Mouse (Mus musculus): ENCODE measurements around the gene Lrrc17. TPM values are rescaled to one million over a fixed set of nuclear protein-coding genes. Genes with fewer than 3 reads are reported as not detected.

Lrrc17 gene
- 70.3 TPM for polyA plus RNA-seq (2012; fragmentation: generic; extraction: Trizol)

- H3ac ChIP-seq (ENCODE audit: control insufficient read depth, insufficient read length): peak within 1 kb of the TSS; percentile 61
- peak within 1 kb of the TSS; percentile 78 for H3K4me2 ChIP-seq (ENCODE audit: low read depth)
- no peaks in the 10 kb centered on the region for H3K27me3 ChIP-seq (ENCODE audit: control insufficient read depth, insufficient read depth, insufficient read length)
- H3K79me2 ChIP-seq (ENCODE audit: control insufficient read depth, insufficient read depth): peaks cover 39% of the 10 kb centered on the region
- peak within 1 kb of the TSS; percentile 35 for H3K4me3 ChIP-seq
- peaks cover 13% of the 10 kb centered on the region for H3K36me3 ChIP-seq (ENCODE audit: control insufficient read depth, insufficient read depth)
- TF ChIP-seq TCF12 (IDR thresholded peaks at IDR 0.05; ENCODE audit: insufficient read depth, poor library complexity, severe bottlenecking) (peak; percentile 52), POLR2A (IDR thresholded peaks at IDR 0.05; ENCODE audit: insufficient read length, low read depth) (peak; percentile 82), MYOD1 (IDR thresholded peaks at IDR 0.05; ENCODE audit: control insufficient read depth in 1 of 3, insufficient read length in 2 of 3, low read depth in 2 of 3) (peak in 2 of 3 experiments; percentile 76 to 85), USF1 (IDR thresholded peaks at IDR 0.05; ENCODE audit: low read depth) (no peak), MYOG (IDR thresholded peaks at IDR 0.05; ENCODE audit: control insufficient read depth in 1 of 3, insufficient read depth in 1 of 3, insufficient read length in 2 of 3, low read depth in 2 of 3) (peak; percentile 33 to 80 (median 71)), POLR2AphosphoS2 (IDR thresholded peaks at IDR 0.05; ENCODE audit: insufficient read length, low read depth) (peak; percentile 81)
Observed at GRCm38 (mm10) chr5:21543409-21544201, at the start of gene Lrrc17. Gene Lrrc17, plus strand, starts transcription at chr5:21543559.

- Histone ChIP-seq H3K79me2 (ENCODE audit: control insufficient read depth, insufficient read depth) (no peaks in the 10 kb centered on the region), H3K36me3 (ENCODE audit: control insufficient read depth, insufficient read depth) (no peaks in the 10 kb centered on the region), H3K4me2 (ENCODE audit: low read depth) (peak overlapping the region; percentile 85), H3K4me3 (no peak overlapping the region), H3ac (ENCODE audit: control insufficient read depth, insufficient read length) (no peak overlapping the region), H3K27me3 (ENCODE audit: control insufficient read depth, insufficient read depth, insufficient read length) (no peaks in the 10 kb centered on the region)
- TF ChIP-seq SRF (IDR thresholded peaks at IDR 0.05; ENCODE audit: control insufficient read depth, insufficient read length, low read depth) (no peak), MYOG (IDR thresholded peaks at IDR 0.05; ENCODE audit: control insufficient read depth in 1 of 3, insufficient read depth in 1 of 3, insufficient read length in 2 of 3, low read depth in 2 of 3) (no peak), MYOD1 (IDR thresholded peaks at IDR 0.05; ENCODE audit: control insufficient read depth in 1 of 3, insufficient read length in 2 of 3, low read depth in 2 of 3) (no peak), MAX (IDR thresholded peaks at IDR 0.05; ENCODE audit: low read depth) (no peak)
Observed at GRCm38 (mm10) chr5:21494781-21495180, 48.6 kb upstream of the Lrrc17 start.

GRCm38 (mm10) chr5:21496321-21496720, 47.0 kb upstream of the Lrrc17 start:
- 0 out of 2 replicates have a peak, but pooled peaks have one; percentile 12 for TF ChIP-seq CEBPB (IDR thresholded peaks at IDR 0.05; ENCODE audit: insufficient read depth, poor library complexity, severe bottlenecking)
- no peak for TF ChIP-seq E2F4 (IDR thresholded peaks at IDR 0.05; ENCODE audit: insufficient read depth)
- TF ChIP-seq TCF3 (IDR thresholded peaks at IDR 0.05; ENCODE audit: insufficient read length, low read depth): no peak
- H3K36me3 ChIP-seq (ENCODE audit: control insufficient read depth, insufficient read depth): no peaks in the 10 kb centered on the region
- H3ac ChIP-seq (ENCODE audit: control insufficient read depth, insufficient read length): no peak overlapping the region
- peak overlapping the region; percentile 62 for H3K4me2 ChIP-seq (ENCODE audit: low read depth)
- no peaks in the 10 kb centered on the region for H3K79me2 ChIP-seq (ENCODE audit: control insufficient read depth, insufficient read depth)
- no peak overlapping the region for H3K4me3 ChIP-seq
- no peaks in the 10 kb centered on the region for H3K27me3 ChIP-seq (ENCODE audit: control insufficient read depth, insufficient read depth, insufficient read length)

GRCm38 (mm10) chr5:21496881-21497280, 46.5 kb upstream of the Lrrc17 start:
- Histone ChIP-seq H3ac (ENCODE audit: control insufficient read depth, insufficient read length) (no peak overlapping the region), H3K4me3 (no peak overlapping the region), H3K36me3 (ENCODE audit: control insufficient read depth, insufficient read depth) (no peaks in the 10 kb centered on the region), H3K4me2 (ENCODE audit: low read depth) (peak overlapping the region; percentile 62), H3K27me3 (ENCODE audit: control insufficient read depth, insufficient read depth, insufficient read length) (no peaks in the 10 kb centered on the region), H3K79me2 (ENCODE audit: control insufficient read depth, insufficient read depth) (no peaks in the 10 kb centered on the region)
- TF ChIP-seq MYOD1 (IDR thresholded peaks at IDR 0.05; ENCODE audit: control insufficient read depth in 1 of 3, insufficient read length in 2 of 3, low read depth in 2 of 3) (no peak), MYOG (IDR thresholded peaks at IDR 0.05; ENCODE audit: control insufficient read depth in 1 of 3, insufficient read depth in 1 of 3, insufficient read length in 2 of 3, low read depth in 2 of 3) (no peak), TCF3 (IDR thresholded peaks at IDR 0.05; ENCODE audit: insufficient read length, low read depth) (no peak), USF1 (IDR thresholded peaks at IDR 0.05; ENCODE audit: low read depth) (no peak), MAX (IDR thresholded peaks at IDR 0.05; ENCODE audit: low read depth) (no peak), TCF12 (IDR thresholded peaks at IDR 0.05; ENCODE audit: insufficient read depth, poor library complexity, severe bottlenecking) (no peak)

GRCm38 (mm10) chr5:21498490-21498889, 44.9 kb upstream of the Lrrc17 start:
- H3ac ChIP-seq (ENCODE audit: control insufficient read depth, insufficient read length): no peak overlapping the region
- H3K79me2 ChIP-seq (ENCODE audit: control insufficient read depth, insufficient read depth): no peaks in the 10 kb centered on the region
- TF ChIP-seq MYOG (IDR thresholded peaks at IDR 0.05; ENCODE audit: control insufficient read depth in 1 of 3, insufficient read depth in 1 of 3, insufficient read length in 2 of 3, low read depth in 2 of 3) (no peak), E2F4 (IDR thresholded peaks at IDR 0.05; ENCODE audit: insufficient read depth) (no peak), CEBPB (IDR thresholded peaks at IDR 0.05; ENCODE audit: insufficient read depth, poor library complexity, severe bottlenecking) (no peak), USF1 (IDR thresholded peaks at IDR 0.05; ENCODE audit: low read depth) (no peak), MYOD1 (IDR thresholded peaks at IDR 0.05; ENCODE audit: control insufficient read depth in 1 of 3, insufficient read length in 2 of 3, low read depth in 2 of 3) (no peak), REST (IDR thresholded peaks at IDR 0.05; ENCODE audit: insufficient read depth, insufficient read length) (no peak), MAX (IDR thresholded peaks at IDR 0.05; ENCODE audit: low read depth) (no peak), POLR2AphosphoS2 (IDR thresholded peaks at IDR 0.05; ENCODE audit: insufficient read length, low read depth) (no peak), SRF (IDR thresholded peaks at IDR 0.05; ENCODE audit: control insufficient read depth, insufficient read length, low read depth) (no peak), TCF12 (IDR thresholded peaks at IDR 0.05; ENCODE audit: insufficient read depth, poor library complexity, severe bottlenecking) (no peak), TCF3 (IDR thresholded peaks at IDR 0.05; ENCODE audit: insufficient read length, low read depth) (no peak), POLR2A (IDR thresholded peaks at IDR 0.05; ENCODE audit: insufficient read length, low read depth) (no peak)
- peak overlapping the region; percentile 49 for H3K4me2 ChIP-seq (ENCODE audit: low read depth)
- H3K4me3 ChIP-seq: no peak overlapping the region
- no peaks in the 10 kb centered on the region for H3K36me3 ChIP-seq (ENCODE audit: control insufficient read depth, insufficient read depth)
- no peaks in the 10 kb centered on the region for H3K27me3 ChIP-seq (ENCODE audit: control insufficient read depth, insufficient read depth, insufficient read length)

Data from myocyte (in vitro differentiated cells).